Mouse (Mus musculus): ENCODE data around the gene Nox1.
"Not testable (repeated sequence)": the region's sequence is repeated elsewhere in the genome, so short reads cannot be mapped to it uniquely, and the experiment has no call there.

Nox1 gene

GRCm38 (mm10) chrX:134221856-134222255 lies at the start of gene Nox1:
Gene Nox1 (minus strand): TSS chrX:134221956.
- DNase-seq (ENCODE audit: low spot score in 2 of 2), result no peak

GRCm38 (mm10) chrX:134262129-134262528 lies 40.4 kb upstream of the Nox1 start:
- no peak for DNase-seq (ENCODE audit: low spot score in 2 of 2)

- no peak for DNase-seq (ENCODE audit: low spot score in 2 of 2)
Observed at GRCm38 (mm10) chrX:134261191-134261590, 39.4 kb upstream of the Nox1 start.

- peak in 1 of 2 experiments; percentile 18 for DNase-seq (ENCODE audit: low spot score in 2 of 2)
Observed at GRCm38 (mm10) chrX:134248202-134248601, 26.4 kb upstream of the Nox1 start.

- DNase-seq (ENCODE audit: low spot score in 2 of 2), result no peak
Observed at GRCm38 (mm10) chrX:134245946-134246345, 24.2 kb upstream of the Nox1 start.

GRCm38 (mm10) chrX:134238266-134238665 lies 16.5 kb upstream of the Nox1 start:
- no peak for DNase-seq (ENCODE audit: low spot score in 2 of 2)

- no peak for DNase-seq (ENCODE audit: low spot score in 2 of 2)
Observed at GRCm38 (mm10) chrX:134233048-134233447, 11.3 kb upstream of the Nox1 start.

GRCm38 (mm10) chrX:134220618-134221017 lies 1.1 kb downstream of the Nox1 start:
- no peak for DNase-seq (ENCODE audit: low spot score in 2 of 2)

GRCm38 (mm10) chrX:134218161-134218560 lies 3.6 kb downstream of the Nox1 start:
- DNase-seq (ENCODE audit: low spot score in 2 of 2), result no peak

- DNase-seq (ENCODE audit: low spot score in 2 of 2), result no peak
Observed at GRCm38 (mm10) chrX:134211151-134211642, 10.6 kb downstream of the Nox1 start.

- no peak for DNase-seq (ENCODE audit: low spot score in 2 of 2)
Observed at GRCm38 (mm10) chrX:134208491-134208890, 13.3 kb downstream of the Nox1 start.

GRCm38 (mm10) chrX:134187201-134187600 lies 34.6 kb downstream of the Nox1 start, which contains the start of gene Arl13a:
Gene Arl13a (plus strand): TSS chrX:134187501.
- not testable (repeated sequence) for DNase-seq (ENCODE audit: low spot score in 2 of 2)

GRCm38 (mm10) chrX:134174699-134175098 lies 47.1 kb downstream of the Nox1 start:
- no peak for DNase-seq (ENCODE audit: low spot score in 2 of 2)

GRCm38 (mm10) chrX:134170584-134170983 lies 51.2 kb downstream of the Nox1 start:
- DNase-seq (ENCODE audit: low spot score in 2 of 2), result no peak

- no peak for DNase-seq (ENCODE audit: low spot score in 2 of 2)
Observed at GRCm38 (mm10) chrX:134163484-134163883, 58.3 kb downstream of the Nox1 start.

- no peak for DNase-seq (ENCODE audit: low spot score in 2 of 2)
Observed at GRCm38 (mm10) chrX:134162826-134163225, 58.9 kb downstream of the Nox1 start.

GRCm38 (mm10) chrX:134162043-134162720 lies 59.6 kb downstream of the Nox1 start, which contains the start of gene Xkrx:
Gene Xkrx (minus strand): TSS chrX:134162076.
- DNase-seq (ENCODE audit: low spot score in 2 of 2), result no peak

- DNase-seq (ENCODE audit: low spot score in 2 of 2), result no peak
Observed at GRCm38 (mm10) chrX:134160442-134160841, 61.3 kb downstream of the Nox1 start.

GRCm38 (mm10) chrX:134158151-134158550 lies 63.6 kb downstream of the Nox1 start:
- DNase-seq (ENCODE audit: low spot score in 2 of 2), result no peak

GRCm38 (mm10) chrX:134141986-134142385 lies 79.8 kb downstream of the Nox1 start:
- DNase-seq (ENCODE audit: low spot score in 2 of 2), result no peak

GRCm38 (mm10) chrX:134141551-134141950 lies 80.2 kb downstream of the Nox1 start:
- DNase-seq (ENCODE audit: low spot score in 2 of 2), result no peak

- no peak for DNase-seq (ENCODE audit: low spot score in 2 of 2)
Observed at GRCm38 (mm10) chrX:134140024-134140423, 81.7 kb downstream of the Nox1 start.

GRCm38 (mm10) chrX:134133821-134134220 lies 87.9 kb downstream of the Nox1 start:
- DNase-seq (ENCODE audit: low spot score in 2 of 2), result no peak

GRCm38 (mm10) chrX:134132295-134132694 lies 89.5 kb downstream of the Nox1 start:
- no peak for DNase-seq (ENCODE audit: low spot score in 2 of 2)
